Mouse (Mus musculus) A20 (cell line): ENCODE measurements around the gene Hspa8.
A peak's percentile ranks its signal among the peaks of the same experiment; 100 is the strongest.
"Not testable (repeated sequence)": the region's sequence is repeated elsewhere in the genome, so short reads cannot be mapped to it uniquely, and the experiment has no call there.

ENCODE experiments used
- DNase-seq: peaks from one replicate; pipeline ENCODE4 v3.0.0-alpha.2; 2011; ENCODE audit warnings: low read depth, low spot score

Gene Hspa8

GRCm38 (mm10) chr9:40800675-40801612 lies at the start of gene Hspa8:
Hspa8 (plus strand) TSS chr9:40800984.
- DNase-seq = peak; percentile 100

- DNase-seq = no peak
Measured at GRCm38 (mm10) chr9:40751749-40752148, 49.0 kb upstream of the Hspa8 start.

- peak; percentile 80 for DNase-seq
Measured at GRCm38 (mm10) chr9:40756401-40756800, 44.4 kb upstream of the Hspa8 start.

GRCm38 (mm10) chr9:40757105-40757626 lies 43.6 kb upstream of the Hspa8 start:
- peak; percentile 75 for DNase-seq

GRCm38 (mm10) chr9:40757685-40758270 lies 43.0 kb upstream of the Hspa8 start:
- peak; percentile 92 for DNase-seq

GRCm38 (mm10) chr9:40762354-40762753 lies 38.4 kb upstream of the Hspa8 start:
- peak; percentile 70 for DNase-seq

GRCm38 (mm10) chr9:40764887-40765580 lies 35.8 kb upstream of the Hspa8 start:
- no peak for DNase-seq

GRCm38 (mm10) chr9:40765581-40765940 lies 35.2 kb upstream of the Hspa8 start:
- DNase-seq = no peak

GRCm38 (mm10) chr9:40766058-40766605 lies 34.7 kb upstream of the Hspa8 start:
- DNase-seq = no peak

GRCm38 (mm10) chr9:40767946-40768345 lies 32.8 kb upstream of the Hspa8 start:
- no peak for DNase-seq

- DNase-seq = no peak
Measured at GRCm38 (mm10) chr9:40772246-40772645, 28.5 kb upstream of the Hspa8 start.

- not testable (repeated sequence) for DNase-seq
Measured at GRCm38 (mm10) chr9:40773142-40773541, 27.6 kb upstream of the Hspa8 start.

- DNase-seq = no peak
Measured at GRCm38 (mm10) chr9:40773869-40774268, 26.9 kb upstream of the Hspa8 start.

- peak; percentile 44 for DNase-seq
Measured at GRCm38 (mm10) chr9:40776044-40776443, 24.7 kb upstream of the Hspa8 start.

GRCm38 (mm10) chr9:40776459-40777248 lies 24.1 kb upstream of the Hspa8 start:
- no peak for DNase-seq

- no peak for DNase-seq
Measured at GRCm38 (mm10) chr9:40780111-40780510, 20.7 kb upstream of the Hspa8 start.

GRCm38 (mm10) chr9:40780892-40781725 lies 19.7 kb upstream of the Hspa8 start:
- no peak for DNase-seq

GRCm38 (mm10) chr9:40781726-40782581 lies 18.8 kb upstream of the Hspa8 start:
- no peak for DNase-seq
